Mouse (Mus musculus) midbrain, embryonic 14.5 days (tissue): ENCODE results near the gene Cul7. TPM values are rescaled to one million over a fixed set of nuclear protein-coding genes. Genes with fewer than 3 reads are reported as not detected.
A peak's percentile ranks its signal among the peaks of the same experiment; 100 is the strongest.

ENCODE experiments used
- ATAC-seq: fragments of 200-750 bp; cut with Nextera tagmentation; 2 replicates; pipeline ENCODE4 v1.8.0; 2017; ENCODE audit warnings: moderate number of reproducible peaks, moderate library complexity; ENCODE audit not compliant: low FRiP score, low TSS enrichment
- DNase-seq: peaks from one replicate; pipeline ENCODE4 v3.0.0-alpha.2; 2015
- H3K27ac ChIP-seq: fragments of 300-500 bp; sonication (generic); replicated peaks from 2 replicates; pipeline ENCODE4 v1.5.1; 2014; ENCODE audit warnings: mild to moderate bottlenecking, low read depth, low read length, moderate library complexity
- H3K27me3 ChIP-seq: fragments of 300-500 bp; sonication (generic); 2 replicates; pipeline ENCODE4 v1.6.1; 2014; ENCODE audit warnings: low read length, control low read depth, mixed read lengths; ENCODE audit not compliant: control insufficient read depth, insufficient read depth
- H3K36me3 ChIP-seq: fragments of 300-500 bp; sonication (generic); 2 replicates; pipeline ENCODE4 v1.6.1; 2014; ENCODE audit warnings: low read length, control low read depth; ENCODE audit not compliant: control insufficient read depth, insufficient read depth
- H3K4me1 ChIP-seq: fragments of 300-500 bp; sonication (generic); 2 replicates; pipeline ENCODE4 v1.6.1; 2014; ENCODE audit warnings: mild to moderate bottlenecking, antibody characterized with exemption, low read length, control low read depth; ENCODE audit not compliant: control insufficient read depth, insufficient read depth
- H3K4me2 ChIP-seq: fragments of 300-500 bp; sonication (generic); 2 replicates; pipeline ENCODE4 v1.6.1; 2014; ENCODE audit warnings: mild to moderate bottlenecking, low read length, moderate library complexity
- H3K4me3 ChIP-seq: fragments of 300-500 bp; sonication (generic); replicated peaks from 2 replicates; pipeline ENCODE4 v1.5.1; 2014; ENCODE audit warnings: low read depth, low read length
- H3K9ac ChIP-seq: fragments of 300-500 bp; sonication (generic); replicated peaks from 2 replicates; pipeline ENCODE4 v1.6.1; 2014; ENCODE audit warnings: mild to moderate bottlenecking, low read length, moderate library complexity
- H3K9me3 ChIP-seq: fragments of 300-500 bp; sonication (generic); 2 replicates; pipeline ENCODE4 v1.6.1; 2016; ENCODE audit warnings: low read length, control low read depth, mixed read lengths; ENCODE audit not compliant: control insufficient read depth
- WGBS: fragments of 180-500 bp; shearing (Covaris S2); extraction: QIAGEN DNeasy Blood & Tissue Kit; methylation state at CpG from one replicate; pipeline ENCODE4 v1.1.7; 2014; 5-methylcytosine and 5-hydroxymethylcytosine counted together
- polyA plus RNA-seq: library from polyadenylated mRNA; unstranded; fragments of >200 nt; fragmentation: Nextera tagmentation; extraction: Ambion mirVana; gene quantifications from 2 replicates; pipeline ENCODE4 v1.2.1, GENCODE M21; 2014

The Cul7 gene
- polyA plus RNA-seq, 1 experiment from 2014 or later, result 32.3 TPM

GRCm38 (mm10) chr17:46673850-46674529, 23.9 kb downstream of the Cul7 start, which contains the start of gene Rrp36:
Rrp36 (minus strand) TSS chr17:46674352.
- H3K9ac ChIP-seq, result peak within 1 kb of the TSS; percentile 64
- peak; percentile 89 for ATAC-seq
- H3K4me3 ChIP-seq, result peak within 1 kb of the TSS; percentile 79
- peaks cover 57% of the 10 kb centered on the region for H3K36me3 ChIP-seq
- peak within 1 kb of the TSS; percentile 67 for H3K27ac ChIP-seq
- peak; percentile 95 for DNase-seq
- H3K27me3 ChIP-seq, result no peaks in the 10 kb centered on the region
- WGBS, result 1% methylated on average over 43 of the region's 43 CpGs
- H3K4me1 ChIP-seq, result peaks cover 18% of the 10 kb centered on the region
- peak within 1 kb of the TSS; percentile 94 for H3K4me2 ChIP-seq
- H3K9me3 ChIP-seq, result no peaks in the 10 kb centered on the region

GRCm38 (mm10) chr17:46674530-46675283, 24.6 kb downstream of the Cul7 start:
- H3K27me3 ChIP-seq, result no peaks in the 10 kb centered on the region
- peak overlapping the region; percentile 67 for H3K27ac ChIP-seq
- H3K4me3 ChIP-seq, result peak overlapping the region; percentile 79
- peaks cover 26% of the 10 kb centered on the region for H3K4me1 ChIP-seq
- 16% methylated on average over 15 of the region's 15 CpGs for WGBS
- peak overlapping the region; percentile 94 for H3K4me2 ChIP-seq
- H3K9me3 ChIP-seq, result no peaks in the 10 kb centered on the region
- peak overlapping the region; percentile 64; the same call in 1 of the 2 replicates for H3K9ac ChIP-seq
- DNase-seq, result no peak
- peak; percentile 39 for ATAC-seq
- H3K36me3 ChIP-seq, result peaks cover 50% of the 10 kb centered on the region

GRCm38 (mm10) chr17:46678416-46678815, 28.3 kb downstream of the Cul7 start, which contains the start of gene Mea1:
Mea1 (plus strand) TSS chr17:46678793.
- DNase-seq, result no peak
- peak within 1 kb of the TSS; percentile 69 for H3K9ac ChIP-seq
- H3K4me2 ChIP-seq, result peak within 1 kb of the TSS; percentile 76
- H3K4me1 ChIP-seq, result peaks cover 29% of the 10 kb centered on the region
- no peaks in the 10 kb centered on the region for H3K27me3 ChIP-seq
- peak within 1 kb of the TSS; percentile 82 for H3K4me3 ChIP-seq
- H3K27ac ChIP-seq, result no peak within 1 kb of the TSS
- WGBS, result 93% methylated on average over 9 of the region's 9 CpGs
- ATAC-seq, result no peak
- H3K36me3 ChIP-seq, result peaks cover 44% of the 10 kb centered on the region
- H3K9me3 ChIP-seq, result no peaks in the 10 kb centered on the region

GRCm38 (mm10) chr17:46678911-46679310, 28.8 kb downstream of the Cul7 start:
- peak overlapping the region; percentile 69; the same call in 1 of the 2 replicates for H3K9ac ChIP-seq
- H3K27ac ChIP-seq, result no peak overlapping the region
- WGBS, result 71% methylated on average over 9 of the region's 9 CpGs
- no peak for DNase-seq
- H3K36me3 ChIP-seq, result peaks cover 49% of the 10 kb centered on the region
- peak overlapping the region; percentile 82; the same call in 1 of the 2 replicates for H3K4me3 ChIP-seq
- no peaks in the 10 kb centered on the region for H3K27me3 ChIP-seq
- H3K4me1 ChIP-seq, result peaks cover 25% of the 10 kb centered on the region
- peak overlapping the region; percentile 76 for H3K4me2 ChIP-seq
- no peaks in the 10 kb centered on the region for H3K9me3 ChIP-seq
- no peak for ATAC-seq

GRCm38 (mm10) chr17:46679843-46680759, 30.0 kb downstream of the Cul7 start:
- WGBS, result 1% methylated on average over 34 of the region's 34 CpGs
- peak overlapping the region; percentile 69 for H3K9ac ChIP-seq
- peak overlapping the region; percentile 76 for H3K4me2 ChIP-seq
- DNase-seq, result peak; percentile 75
- peaks cover 19% of the 10 kb centered on the region for H3K4me1 ChIP-seq
- H3K27ac ChIP-seq, result peak overlapping the region; percentile 90
- no peaks in the 10 kb centered on the region for H3K9me3 ChIP-seq
- peak overlapping the region; percentile 82 for H3K4me3 ChIP-seq
- ATAC-seq, result no peak; the same call in none of the 2 replicates
- peaks cover 56% of the 10 kb centered on the region for H3K36me3 ChIP-seq
- H3K27me3 ChIP-seq, result no peaks in the 10 kb centered on the region

GRCm38 (mm10) chr17:46680760-46681373, 30.7 kb downstream of the Cul7 start, which contains the start of gene Klhdc3:
Klhdc3 (minus strand) TSS chr17:46680914.
- WGBS, result under 1% methylated on average over 49 of the region's 49 CpGs
- peaks cover 19% of the 10 kb centered on the region for H3K4me1 ChIP-seq
- H3K27ac ChIP-seq, result peak within 1 kb of the TSS; percentile 90
- peak within 1 kb of the TSS; percentile 69 for H3K9ac ChIP-seq
- H3K36me3 ChIP-seq, result peaks cover 56% of the 10 kb centered on the region
- DNase-seq (peak; percentile 99), ATAC-seq (peak; percentile 98)
- peak within 1 kb of the TSS; percentile 82 for H3K4me3 ChIP-seq
- no peaks in the 10 kb centered on the region for H3K27me3 ChIP-seq
- H3K9me3 ChIP-seq, result no peaks in the 10 kb centered on the region
- peak within 1 kb of the TSS; percentile 97 for H3K4me2 ChIP-seq

- peaks cover 19% of the 10 kb centered on the region for H3K4me1 ChIP-seq
- ATAC-seq (no peak), DNase-seq (no peak)
- whole genome bisulfite sequencing, result 24% methylated on average over 12 of the region's 12 CpGs
- peaks cover 56% of the 10 kb centered on the region for H3K36me3 ChIP-seq
- H3K27ac ChIP-seq, result peak overlapping the region; percentile 61
- peak overlapping the region; percentile 97 for H3K4me2 ChIP-seq
- no peaks in the 10 kb centered on the region for H3K27me3 ChIP-seq
- H3K9me3 ChIP-seq, result no peaks in the 10 kb centered on the region
- peak overlapping the region; percentile 62 for H3K9ac ChIP-seq
- H3K4me3 ChIP-seq, result peak overlapping the region; percentile 82
These were observed 31.5 kb downstream of the Cul7 start for GRCm38 (mm10) chr17:46681466-46682118.
